Mouse (Mus musculus) frontal cortex, postnatal 36 days (tissue): ENCODE measurements around the gene Dedd2.

Experiments
- DNase-seq, 2 experiments: peaks; one replicate each; pipeline ENCODE4 v3.0.0; 2022; ENCODE audit warnings: low spot score in 2 of 2

Dedd2 gene

DNA sequence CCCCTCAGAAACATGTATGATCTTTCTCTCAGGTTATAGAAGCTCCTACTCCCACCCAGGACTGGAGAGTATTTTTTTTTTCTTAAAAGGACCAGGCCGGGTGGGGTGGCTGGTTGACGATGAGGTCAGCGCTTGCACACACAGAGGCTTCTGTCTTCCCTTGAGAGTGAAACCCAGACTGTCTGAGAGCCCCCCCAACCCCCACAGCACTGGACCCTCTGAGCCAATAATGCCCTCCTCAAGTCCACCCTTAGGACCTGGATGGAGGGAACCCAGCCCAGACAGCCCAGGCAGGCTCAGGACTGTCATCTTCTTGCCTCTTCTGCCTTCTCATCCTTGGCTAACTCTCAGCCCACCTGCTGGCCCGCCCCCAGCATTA, 26.3 kb upstream of the Dedd2 start:
- no peak for DNase-seq

GRCm38 (mm10) chr7:25246079-25246758, 25.8 kb upstream of the Dedd2 start:
- DNase-seq = peak in 1 of 2 experiments; percentile 73

- no peak for DNase-seq
Measured at GRCm38 (mm10) chr7:25244562-25245369, 24.4 kb upstream of the Dedd2 start.

- DNase-seq = no peak
Measured at GRCm38 (mm10) chr7:25243361-25243760, 22.9 kb upstream of the Dedd2 start.

- peak in 1 of 2 experiments; percentile 88 for DNase-seq
Measured at GRCm38 (mm10) chr7:25241062-25241461, 20.6 kb upstream of the Dedd2 start.

- DNase-seq = no peak
Measured at GRCm38 (mm10) chr7:25240631-25241030, 20.2 kb upstream of the Dedd2 start.

GRCm38 (mm10) chr7:25238829-25239623, 18.6 kb upstream of the Dedd2 start:
- DNase-seq = peak in 1 of 2 experiments; percentile 91

DNA sequence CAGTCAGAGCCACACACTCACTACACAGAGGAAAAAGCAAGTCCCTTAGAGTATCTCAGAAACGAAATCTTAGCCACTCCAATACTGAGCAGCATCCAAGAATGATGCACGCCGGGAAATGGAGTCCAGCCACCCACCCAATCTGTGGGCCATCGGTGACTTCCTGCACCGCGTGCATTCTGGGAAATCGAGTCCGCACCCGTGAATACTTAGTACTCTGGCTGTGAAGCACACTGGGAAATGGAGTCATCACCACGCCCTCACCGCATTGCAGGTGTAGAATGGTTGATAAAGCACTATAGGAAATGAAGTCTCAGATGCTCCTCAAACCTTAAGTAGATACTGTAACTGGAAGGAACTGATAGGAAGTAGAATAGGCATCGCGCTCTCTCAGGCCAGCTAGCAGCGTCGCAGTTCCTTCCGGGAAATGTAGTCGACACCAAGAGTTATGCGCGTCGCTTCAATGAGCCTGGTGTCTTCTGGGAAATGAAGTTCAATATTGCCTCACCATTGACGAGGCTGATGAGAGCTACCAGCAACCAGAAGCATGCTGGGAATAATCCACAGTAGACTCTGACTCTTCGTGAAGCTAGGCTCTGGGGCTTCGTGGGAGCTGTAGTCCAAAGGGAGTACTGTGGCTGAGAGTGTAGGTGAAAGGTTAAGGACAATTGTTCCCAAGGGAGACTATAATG, 17.7 kb upstream of the Dedd2 start:
- peak; percentile 94 to 98 for DNase-seq

DNA sequence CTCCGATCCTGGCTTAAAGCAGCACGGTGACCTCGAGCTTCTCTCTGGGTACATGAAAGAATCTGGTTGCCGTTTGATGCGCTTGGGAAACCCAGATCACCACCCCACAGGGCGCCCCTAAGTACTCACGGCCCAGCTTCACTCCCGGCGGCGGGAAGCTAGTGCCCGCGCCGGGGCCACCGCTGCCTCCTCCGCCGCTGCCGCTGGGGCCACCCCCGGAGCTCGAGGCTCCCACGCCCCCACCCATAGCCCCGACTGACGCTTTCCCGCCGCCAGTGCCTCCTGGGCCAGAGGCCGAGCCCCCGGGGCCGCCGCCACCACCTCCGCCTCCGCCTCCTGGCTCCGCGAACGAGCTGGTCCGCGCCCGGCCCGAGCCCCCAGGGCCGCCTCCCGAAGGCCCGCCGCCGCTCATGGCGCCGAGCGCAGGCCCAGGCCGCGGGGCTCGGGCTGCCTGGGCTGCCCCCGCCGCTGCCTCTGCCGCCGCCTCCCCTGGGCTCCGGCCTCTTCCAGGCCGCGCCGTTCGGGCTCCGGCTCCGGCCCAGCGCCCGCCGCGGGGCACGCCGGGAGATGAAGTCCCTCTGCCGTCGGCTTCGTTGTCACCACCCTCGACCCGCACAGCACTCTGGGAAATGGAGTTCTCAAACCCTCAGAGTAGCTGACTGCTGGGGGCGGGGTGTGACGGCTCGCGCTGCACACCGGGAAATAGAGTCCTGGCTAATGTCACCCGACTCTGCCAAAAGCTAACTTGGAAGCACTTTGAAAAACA, 17.0 kb upstream of the Dedd2 start, which contains the start of gene Gsk3a:
Gene Gsk3a (minus strand): TSS at position 603 of the 766 bp plus-strand sequence.
- peak; percentile 98 to 99 for DNase-seq

GRCm38 (mm10) chr7:25235526-25235925, 15.1 kb upstream of the Dedd2 start:
- DNase-seq = no peak

- no peak for DNase-seq
Measured at GRCm38 (mm10) chr7:25233061-25233460, 12.6 kb upstream of the Dedd2 start.

DNA sequence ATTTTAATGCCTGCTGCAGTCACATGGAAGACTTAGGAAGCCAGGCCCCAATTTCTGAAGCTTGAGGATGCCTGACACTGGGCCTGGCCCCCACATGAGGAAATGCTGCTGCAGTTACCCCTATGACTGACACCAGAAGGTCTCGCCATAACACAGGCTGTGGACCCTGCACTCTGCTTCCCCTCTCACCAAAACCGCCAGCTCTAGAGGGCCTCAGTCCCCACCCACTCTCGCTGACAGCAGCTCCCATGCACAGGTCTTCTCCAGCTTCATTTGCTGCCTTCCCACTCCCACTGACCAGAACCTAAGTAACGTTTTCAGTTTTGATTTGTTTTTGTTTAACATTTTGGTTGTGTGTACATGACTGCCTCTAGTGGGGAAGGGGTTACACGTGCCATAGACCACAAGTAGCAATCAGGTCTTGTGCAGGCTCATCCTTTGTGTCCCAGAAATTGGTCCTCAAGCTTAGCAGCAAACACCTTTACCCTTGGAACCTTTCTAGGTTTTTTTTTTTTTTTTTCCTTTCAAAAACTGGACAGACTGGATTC, 11.8 kb upstream of the Dedd2 start:
- DNase-seq = no peak

GRCm38 (mm10) chr7:25230690-25231285, 10.4 kb upstream of the Dedd2 start:
- DNase-seq = no peak

DNA sequence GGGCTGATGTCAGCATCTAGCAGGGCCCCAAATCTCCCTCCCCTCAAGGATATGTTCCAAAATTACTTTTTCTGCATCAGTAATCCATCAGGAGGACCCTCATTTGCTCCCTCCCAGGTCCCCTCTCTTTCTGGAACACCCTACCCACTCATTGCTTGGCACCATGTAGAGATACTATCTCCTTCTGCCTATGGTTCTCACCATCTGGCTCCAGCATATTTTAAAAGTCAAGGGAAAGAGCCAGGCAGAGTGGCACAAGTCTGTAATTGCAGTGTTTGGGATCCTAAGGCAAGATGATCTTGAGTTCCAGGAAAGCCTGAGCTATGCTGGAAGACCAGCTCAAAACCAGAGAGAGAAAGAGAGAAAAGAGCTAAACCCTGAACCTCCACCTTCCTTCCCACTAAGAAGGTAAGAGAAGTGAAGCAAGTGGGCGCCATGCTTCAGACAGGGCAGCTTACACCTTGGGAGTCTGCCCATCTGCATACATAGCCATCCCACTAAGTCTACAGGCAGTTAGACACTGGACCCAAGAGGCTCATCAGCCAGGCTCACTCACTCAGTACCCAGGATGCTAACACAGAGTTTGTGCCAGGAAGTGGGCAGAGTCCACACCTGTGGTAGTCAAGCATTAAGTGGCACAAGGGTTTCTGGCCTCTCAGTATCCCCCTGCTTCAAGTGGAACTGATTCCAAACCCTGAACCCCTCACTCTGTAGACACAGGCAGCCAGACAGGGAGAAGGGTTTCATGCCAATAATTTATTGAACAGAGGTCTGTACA, 7.3 kb upstream of the Dedd2 start:
- DNase-seq = no peak

- DNase-seq = no peak
Measured at GRCm38 (mm10) chr7:25222275-25222967, 2.0 kb upstream of the Dedd2 start.

GRCm38 (mm10) chr7:25221102-25221883, 878 bp upstream of the Dedd2 start, which contains the start of gene Zfp526:
Zfp526 (plus strand) TSS chr7:25221425.
- peak; percentile 97 to 98 for DNase-seq

DNA sequence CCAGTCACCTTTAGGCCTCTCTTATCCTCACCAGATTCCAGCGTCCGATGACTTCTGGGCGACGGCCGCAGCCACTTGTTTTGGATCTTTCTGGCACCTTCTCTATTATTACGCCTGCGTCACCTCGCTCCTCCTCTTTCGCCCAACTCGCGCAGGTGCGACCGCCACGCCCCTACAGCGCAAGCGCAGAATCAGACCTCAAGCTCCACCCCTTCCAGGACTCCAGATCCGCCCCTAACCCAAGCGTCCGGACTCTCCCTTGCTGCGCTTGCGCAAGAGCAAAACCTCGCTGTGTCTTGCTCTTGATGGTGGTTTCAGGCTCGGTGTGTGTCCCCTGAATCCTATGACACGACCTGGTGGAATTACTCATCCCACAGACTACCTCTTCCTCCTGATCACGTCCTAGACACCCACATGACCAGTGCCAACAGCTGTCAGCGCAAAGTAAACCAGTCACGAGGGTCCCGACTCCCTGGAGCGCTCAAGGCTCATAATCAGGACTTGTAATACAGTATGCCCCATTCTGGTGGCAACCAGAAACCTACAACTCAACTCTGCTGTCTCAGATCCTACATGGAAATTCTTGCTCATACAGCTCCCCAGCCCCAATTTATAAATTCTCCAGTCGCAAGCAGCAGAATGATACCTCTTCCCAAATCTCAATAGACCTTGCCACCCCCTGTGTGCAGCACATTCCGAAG, 509 bp downstream of the Dedd2 start:
- peak; percentile 95 for DNase-seq
